Mouse (Mus musculus): Measurements from ENCODE around the gene Sapcd1. TPM values are rescaled to one million over a fixed set of nuclear protein-coding genes. Genes with fewer than 3 reads are reported as not detected.

Sapcd1 gene
- polyA plus RNA-seq, 1 experiment from 2014 or later: 17.2 TPM

DNA sequence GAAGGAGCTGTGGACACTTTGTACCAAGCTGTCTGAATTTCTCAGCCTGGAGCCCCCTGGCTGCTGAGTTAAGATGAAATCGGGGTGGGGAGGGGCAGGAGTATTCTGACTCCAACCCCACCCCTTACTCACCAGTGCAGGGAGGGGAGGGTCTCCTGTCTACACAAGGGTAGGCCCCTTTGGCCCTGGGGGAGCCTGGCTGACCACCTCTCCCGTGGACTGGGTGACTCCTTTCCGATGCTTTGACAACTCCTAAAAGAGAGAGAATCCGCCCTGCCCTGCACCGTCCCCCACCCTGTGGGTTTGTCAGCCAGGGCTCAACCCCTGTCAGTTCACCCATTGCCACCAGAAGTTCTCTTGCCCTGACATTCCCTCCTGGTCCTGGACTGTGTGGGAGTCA lies 1.6 kb downstream of the Sapcd1 start:
- TF ChIP-seq CTCF (IDR thresholded peaks at IDR 0.05; ENCODE audit: low read depth): no peak
- no peaks in the 10 kb centered on the region for H3K9me3 ChIP-seq (ENCODE audit: low read depth, low read length)
- 0 out of 2 replicates have a peak overlapping the region, but pooled peaks have one; percentile 2 for H3K27ac ChIP-seq (ENCODE audit: low read depth)
- H3K4me2 ChIP-seq: no peak overlapping the region; the same call in 1 of the 2 replicates
- no peaks in the 10 kb centered on the region for H3K36me3 ChIP-seq (ENCODE audit: insufficient read depth)
- no peak overlapping the region for H3K9ac ChIP-seq
- DNase-seq (no peak), ATAC-seq (ENCODE audit: insufficient read depth) (no peak)
- H3K4me3 ChIP-seq (ENCODE audit: low read depth, low read length): no peak overlapping the region
- WGBS: 77% methylated on average over 5 of the region's 5 CpGs
- peaks cover 4% of the 10 kb centered on the region; the same call in 1 of the 2 replicates for H3K4me1 ChIP-seq (ENCODE audit: insufficient read depth)
- H3K27me3 ChIP-seq (ENCODE audit: insufficient read depth, low read length): no peaks in the 10 kb centered on the region

DNA sequence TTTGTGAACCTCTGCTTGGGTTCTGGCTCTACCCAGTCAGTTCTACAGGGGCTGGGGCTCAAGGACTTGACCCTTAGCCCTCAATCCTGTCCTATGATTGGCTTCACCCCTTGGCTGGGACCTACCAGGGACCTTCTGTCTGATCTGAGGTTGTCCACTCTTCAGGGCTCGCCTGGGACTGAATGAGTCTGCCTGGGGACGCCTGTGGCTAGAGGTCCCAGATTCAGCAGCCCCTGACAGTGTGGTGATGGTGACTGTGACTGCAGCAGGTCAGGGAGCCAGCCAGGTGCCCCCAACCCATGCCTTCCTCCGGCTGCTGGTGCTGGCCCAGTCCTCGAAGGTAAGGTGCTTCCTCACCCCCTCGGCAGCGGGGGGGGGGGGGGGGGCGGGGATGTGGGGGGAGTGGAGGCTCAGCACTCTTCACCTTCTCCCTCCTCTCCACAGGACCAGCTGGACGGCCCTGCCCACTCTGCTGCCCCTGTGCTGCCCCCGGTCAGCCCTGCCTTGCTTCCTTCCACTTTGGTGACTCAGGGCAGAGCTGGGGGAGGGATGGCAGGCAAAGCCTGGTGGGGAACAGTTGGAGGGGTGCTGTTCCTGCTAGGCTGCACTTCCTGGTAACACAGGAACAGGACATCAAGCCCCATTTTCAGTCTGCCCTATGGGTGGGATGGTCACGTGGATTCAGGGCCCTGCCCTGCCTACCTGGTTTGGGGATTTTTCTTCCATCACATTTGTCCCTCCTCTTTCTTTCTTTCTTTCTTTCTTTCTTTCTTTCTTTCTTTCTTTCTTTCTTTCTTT lies 2.9 kb downstream of the Sapcd1 start:
- DNase-seq: no peak
- H3K36me3 ChIP-seq (ENCODE audit: insufficient read depth): no peaks in the 10 kb centered on the region
- H3K9me3 ChIP-seq (ENCODE audit: low read depth, low read length): no peaks in the 10 kb centered on the region
- no peak overlapping the region for H3K9ac ChIP-seq
- TF ChIP-seq CTCF (IDR thresholded peaks at IDR 0.05; ENCODE audit: low read depth): no peak
- ATAC-seq (ENCODE audit: insufficient read depth): no peak
- H3K4me3 ChIP-seq (ENCODE audit: low read depth, low read length): no peak overlapping the region
- WGBS: 60% methylated on average over 7 of the region's 10 CpGs
- peaks cover 4% of the 10 kb centered on the region; the same call in 1 of the 2 replicates for H3K4me1 ChIP-seq (ENCODE audit: insufficient read depth)
- H3K27me3 ChIP-seq (ENCODE audit: insufficient read depth, low read length): no peaks in the 10 kb centered on the region
- H3K27ac ChIP-seq (ENCODE audit: low read depth): no peak overlapping the region
- H3K4me2 ChIP-seq: no peak overlapping the region

DNA sequence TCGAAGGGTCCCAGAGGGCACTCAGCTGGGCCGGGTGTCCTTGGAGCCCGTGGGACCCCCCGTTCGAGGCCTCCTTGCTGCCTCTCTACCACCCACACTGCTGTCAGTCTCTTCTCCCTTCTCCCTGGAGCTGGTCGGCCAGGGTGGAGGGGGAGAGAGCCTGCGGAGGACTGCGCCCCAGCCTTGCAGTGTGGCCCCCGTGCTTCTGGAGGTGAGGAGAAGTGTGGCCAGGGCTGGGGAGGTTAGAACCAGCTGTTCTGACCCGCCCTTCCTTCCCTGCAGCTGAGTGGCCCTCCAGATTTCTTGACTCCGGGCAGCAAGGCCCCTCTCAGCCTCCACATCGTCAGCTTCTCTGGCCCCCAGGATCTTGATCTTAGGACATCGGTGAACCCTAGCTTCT lies 3.6 kb downstream of the Sapcd1 start:
- H3K4me1 ChIP-seq (ENCODE audit: insufficient read depth): peaks cover 4% of the 10 kb centered on the region; the same call in 1 of the 2 replicates
- H3K9ac ChIP-seq: no peak overlapping the region
- DNase-seq (no peak), ATAC-seq (ENCODE audit: insufficient read depth) (no peak)
- H3K4me3 ChIP-seq (ENCODE audit: low read depth, low read length): no peak overlapping the region
- H3K36me3 ChIP-seq (ENCODE audit: insufficient read depth): no peaks in the 10 kb centered on the region
- no peaks in the 10 kb centered on the region for H3K27me3 ChIP-seq (ENCODE audit: insufficient read depth, low read length)
- TF ChIP-seq CTCF (IDR thresholded peaks at IDR 0.05; ENCODE audit: low read depth): no peak
- no peak overlapping the region for H3K27ac ChIP-seq (ENCODE audit: low read depth)
- H3K9me3 ChIP-seq (ENCODE audit: low read depth, low read length): no peaks in the 10 kb centered on the region
- H3K4me2 ChIP-seq: no peak overlapping the region
- 46% methylated on average over 13 of the region's 13 CpGs for WGBS

DNA sequence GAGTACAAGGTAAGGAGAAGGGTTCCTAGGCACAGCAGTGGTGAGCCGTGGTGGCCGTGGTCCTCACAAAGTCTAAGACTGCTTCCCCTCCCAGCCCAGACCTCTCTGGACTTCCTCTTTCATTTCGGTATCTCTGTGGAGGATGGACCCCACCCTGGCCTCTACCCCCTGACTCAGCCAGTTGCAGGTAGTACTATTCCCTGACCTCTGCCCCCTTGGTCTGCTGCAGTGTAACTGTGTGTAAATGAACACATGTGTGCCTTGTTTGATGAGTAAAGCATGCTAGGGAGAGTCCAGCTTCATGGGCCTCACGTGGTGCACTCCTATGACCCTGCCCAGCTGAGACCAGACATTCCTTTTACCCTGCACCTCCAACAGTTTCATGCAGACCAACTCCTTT lies 4.1 kb downstream of the Sapcd1 start:
- no peak overlapping the region for H3K4me2 ChIP-seq
- ATAC-seq (ENCODE audit: insufficient read depth) (no peak), DNase-seq (no peak)
- H3K9ac ChIP-seq: no peak overlapping the region
- H3K4me3 ChIP-seq (ENCODE audit: low read depth, low read length): no peak overlapping the region
- H3K36me3 ChIP-seq (ENCODE audit: insufficient read depth): no peaks in the 10 kb centered on the region
- peaks cover 4% of the 10 kb centered on the region; the same call in 1 of the 2 replicates for H3K4me1 ChIP-seq (ENCODE audit: insufficient read depth)
- TF ChIP-seq CTCF (IDR thresholded peaks at IDR 0.05; ENCODE audit: low read depth): no peak
- WGBS: 68% methylated on average over 4 of the region's 4 CpGs
- H3K27ac ChIP-seq (ENCODE audit: low read depth): no peak overlapping the region
- no peaks in the 10 kb centered on the region for H3K9me3 ChIP-seq (ENCODE audit: low read depth, low read length)
- no peaks in the 10 kb centered on the region for H3K27me3 ChIP-seq (ENCODE audit: insufficient read depth, low read length)

DNA sequence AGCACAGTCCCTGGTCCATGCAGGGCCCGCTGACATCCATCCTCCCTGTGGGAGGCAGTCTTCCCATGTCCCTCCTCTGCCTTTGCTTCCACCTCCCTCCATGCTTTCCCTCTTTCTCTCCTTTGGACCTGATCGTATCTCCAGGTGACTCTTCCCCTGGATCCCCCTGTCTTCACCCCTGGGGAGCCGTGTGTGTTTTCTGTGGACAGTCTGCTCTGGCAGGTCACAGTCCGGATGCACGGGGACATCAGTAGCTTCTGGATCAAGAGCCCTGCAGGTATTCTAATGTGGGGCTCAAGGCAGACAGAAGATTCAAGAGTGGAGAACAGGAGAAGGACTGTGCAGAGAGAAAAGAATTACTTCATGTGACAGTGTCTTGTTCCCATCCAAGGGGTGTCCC lies 4.6 kb downstream of the Sapcd1 start:
- Histone ChIP-seq H3K4me3 (ENCODE audit: low read depth, low read length) (no peak overlapping the region), H3K4me1 (ENCODE audit: insufficient read depth) (peaks cover 4% of the 10 kb centered on the region; the same call in 1 of the 2 replicates), H3K27me3 (ENCODE audit: insufficient read depth, low read length) (no peaks in the 10 kb centered on the region), H3K36me3 (ENCODE audit: insufficient read depth) (no peaks in the 10 kb centered on the region), H3K9ac (no peak overlapping the region), H3K27ac (ENCODE audit: low read depth) (no peak overlapping the region), H3K4me2 (no peak overlapping the region), H3K9me3 (ENCODE audit: low read depth, low read length) (no peaks in the 10 kb centered on the region)
- ATAC-seq (ENCODE audit: insufficient read depth) (no peak), DNase-seq (no peak)
- TF ChIP-seq CTCF (IDR thresholded peaks at IDR 0.05; ENCODE audit: low read depth): no peak
- 73% methylated on average over 5 of the region's 5 CpGs for WGBS

DNA sequence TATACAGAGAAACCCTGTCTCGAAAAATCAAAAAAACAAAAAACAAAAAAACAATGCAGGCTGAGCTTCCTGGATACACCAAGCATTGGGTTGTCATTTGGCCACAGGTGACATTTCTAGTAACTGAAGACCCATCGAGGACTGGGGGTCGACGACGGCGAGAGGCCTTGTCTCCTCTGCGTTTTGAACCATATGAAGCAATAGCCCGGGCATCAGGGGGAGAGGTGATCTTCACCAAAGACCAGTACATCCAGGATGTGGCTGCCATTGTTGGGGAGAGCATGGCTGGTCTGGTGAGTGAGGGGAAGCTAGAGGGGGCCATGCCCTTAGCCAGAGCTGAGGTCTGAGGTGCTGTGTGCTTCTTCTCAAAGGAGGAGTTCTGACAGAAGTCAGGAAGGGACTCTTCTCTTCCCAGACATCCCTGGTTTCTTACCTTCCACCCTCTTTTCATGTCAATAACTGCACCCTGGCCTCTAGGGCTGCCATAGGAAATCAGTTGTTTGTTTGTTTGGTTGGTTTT lies 5.2 kb downstream of the Sapcd1 start:
- H3K36me3 ChIP-seq (ENCODE audit: insufficient read depth): 0 out of 2 replicates have a peak, but pooled peaks cover 2% of the 10 kb centered on the region
- no peak overlapping the region for H3K9ac ChIP-seq
- TF ChIP-seq CTCF (IDR thresholded peaks at IDR 0.05; ENCODE audit: low read depth): no peak
- no peak overlapping the region for H3K27ac ChIP-seq (ENCODE audit: low read depth)
- no peaks in the 10 kb centered on the region for H3K9me3 ChIP-seq (ENCODE audit: low read depth, low read length)
- WGBS: 90% methylated on average over 8 of the region's 8 CpGs
- peaks cover 4% of the 10 kb centered on the region; the same call in 1 of the 2 replicates for H3K4me1 ChIP-seq (ENCODE audit: insufficient read depth)
- no peak for DNase-seq
- H3K4me3 ChIP-seq (ENCODE audit: low read depth, low read length): no peak overlapping the region
- no peak overlapping the region for H3K4me2 ChIP-seq
- ATAC-seq (ENCODE audit: insufficient read depth): no peak
- no peaks in the 10 kb centered on the region for H3K27me3 ChIP-seq (ENCODE audit: insufficient read depth, low read length)

DNA sequence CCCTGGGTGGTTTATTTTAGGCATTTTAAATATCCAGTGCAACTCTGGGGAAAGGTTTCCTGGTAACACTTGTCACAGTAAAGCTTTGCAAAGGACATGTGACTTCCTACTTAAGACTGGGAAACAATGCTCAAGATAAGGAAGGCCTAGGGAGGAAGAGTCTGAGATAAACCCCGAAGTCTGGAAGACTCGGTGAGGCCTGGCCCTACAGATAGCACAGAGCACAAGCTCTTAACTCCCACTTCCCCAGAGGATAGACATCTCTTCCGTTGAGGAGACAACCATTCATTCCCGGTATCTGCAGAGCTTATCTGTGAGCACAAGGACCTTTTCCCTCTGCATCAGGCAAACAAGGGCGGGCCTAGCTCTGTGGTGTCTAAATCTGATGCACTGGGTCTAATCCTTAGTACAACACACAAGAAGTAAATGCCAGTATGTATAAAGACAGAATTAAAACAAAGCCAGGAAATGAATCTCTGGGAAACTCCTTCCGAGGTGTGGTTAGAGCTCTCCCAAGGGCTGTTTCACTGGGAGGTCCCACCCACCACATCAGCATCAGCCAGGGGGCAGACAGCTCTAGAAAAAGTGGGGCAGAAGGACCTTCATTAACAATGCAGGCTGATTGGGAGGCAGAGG lies 5.9 kb downstream of the Sapcd1 start:
- peak; percentile 26 for DNase-seq
- Histone ChIP-seq H3K4me2 (no peak overlapping the region), H3K4me1 (ENCODE audit: insufficient read depth) (peaks cover 4% of the 10 kb centered on the region; the same call in 1 of the 2 replicates), H3K9me3 (ENCODE audit: low read depth, low read length) (no peaks in the 10 kb centered on the region), H3K27ac (ENCODE audit: low read depth) (no peak overlapping the region), H3K36me3 (ENCODE audit: insufficient read depth) (peaks cover 8% of the 10 kb centered on the region; the same call in 1 of the 2 replicates), H3K4me3 (ENCODE audit: low read depth, low read length) (no peak overlapping the region), H3K9ac (no peak overlapping the region), H3K27me3 (ENCODE audit: insufficient read depth, low read length) (no peaks in the 10 kb centered on the region)
- no peak for TF ChIP-seq CTCF (IDR thresholded peaks at IDR 0.05; ENCODE audit: low read depth)
- WGBS: 30% methylated on average over 6 of the region's 6 CpGs
- peak; percentile 23; the same call in 1 of the 2 replicates for ATAC-seq (ENCODE audit: insufficient read depth)

All from lung, embryonic 14.5 days (tissue).